Mouse (Mus musculus) E14TG2a.4 (cell line): ENCODE data around the gene Thsd7a.

Source experiments
- H3K27me3 ChIP-seq: 2 replicates; pipeline ENCODE4 v1.6.1; 2014; ENCODE audit warnings: low read length, control low read depth; ENCODE audit not compliant: insufficient read depth
- H3K36me3 ChIP-seq: 2 replicates; pipeline ENCODE4 v1.6.1; 2014; ENCODE audit warnings: low read length, control low read depth; ENCODE audit not compliant: insufficient read depth
- H3K4me1 ChIP-seq: replicated peaks from 2 replicates; pipeline ENCODE4 v1.6.1; 2014; ENCODE audit warnings: low read depth, low read length, control low read depth
- H3K4me3 ChIP-seq: replicated peaks from 2 replicates; pipeline ENCODE4 v1.5.1; 2014; ENCODE audit warnings: mild to moderate bottlenecking, low read length
- H3K9me3 ChIP-seq: 2 replicates; pipeline ENCODE4 v1.6.1; 2014; ENCODE audit warnings: low read length, control low read depth
- CTCF ChIP-seq: conservative IDR thresholded peaks from 2 replicates; pipeline ENCODE4 v1.5.1; 2014; ENCODE audit warnings: low read length
- NANOG ChIP-seq: IDR thresholded peaks from 2 replicates; pipeline ENCODE4 v1.6.1; 2014; ENCODE audit warnings: borderline replicate concordance, low read length, mixed read lengths
- POU5F1 ChIP-seq: IDR thresholded peaks from 2 replicates; pipeline ENCODE4 v1.6.1; 2014; ENCODE audit warnings: low read length, borderline replicate concordance

The Thsd7a gene

GRCm38 (mm10) chr6:12712581-12712980, 36.6 kb downstream of the Thsd7a start:
- TF ChIP-seq POU5F1, result no peak
- TF ChIP-seq CTCF, result no peak
- TF ChIP-seq NANOG, result no peak
- Histone ChIP-seq H3K4me1 (no peaks in the 10 kb centered on the region), H3K36me3 (no peaks in the 10 kb centered on the region), H3K4me3 (no peak overlapping the region), H3K27me3 (no peaks in the 10 kb centered on the region), H3K9me3 (no peaks in the 10 kb centered on the region)

GRCm38 (mm10) chr6:12702925-12703324, 46.3 kb downstream of the Thsd7a start:
- H3K36me3 ChIP-seq, result no peaks in the 10 kb centered on the region
- no peaks in the 10 kb centered on the region for H3K9me3 ChIP-seq
- H3K4me3 ChIP-seq, result no peak overlapping the region
- no peaks in the 10 kb centered on the region; the same call in 1 of the 2 replicates for H3K4me1 ChIP-seq
- H3K27me3 ChIP-seq, result no peaks in the 10 kb centered on the region
- TF ChIP-seq NANOG (no peak), CTCF (no peak), POU5F1 (no peak)

GRCm38 (mm10) chr6:12699089-12699488, 50.1 kb downstream of the Thsd7a start:
- Histone ChIP-seq H3K9me3 (no peaks in the 10 kb centered on the region), H3K4me1 (no peaks in the 10 kb centered on the region), H3K27me3 (no peaks in the 10 kb centered on the region), H3K4me3 (no peak overlapping the region), H3K36me3 (no peaks in the 10 kb centered on the region)
- no peak for TF ChIP-seq NANOG

DNA sequence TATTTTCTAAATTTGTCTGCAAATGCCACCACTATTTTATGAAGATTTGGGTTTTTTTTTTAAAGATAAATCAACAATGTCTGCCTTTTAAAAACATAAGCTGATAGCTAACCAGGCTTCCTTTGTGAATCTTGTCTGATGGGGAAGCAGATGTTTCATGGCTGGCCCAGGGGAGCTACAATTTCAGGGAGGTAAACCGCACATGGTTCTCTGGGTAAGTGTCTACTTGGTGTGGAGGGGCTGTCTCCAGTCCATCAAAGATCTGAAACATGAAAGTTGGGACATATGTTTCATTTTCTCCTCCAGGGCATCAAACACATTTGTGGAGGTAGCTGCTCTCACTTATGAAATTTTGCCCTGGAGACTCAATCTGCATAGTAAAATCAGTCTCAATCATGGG, 55.5 kb downstream of the Thsd7a start:
- no peaks in the 10 kb centered on the region for H3K27me3 ChIP-seq
- TF ChIP-seq CTCF (no peak), POU5F1 (no peak), NANOG (no peak)
- no peaks in the 10 kb centered on the region for H3K4me1 ChIP-seq
- no peaks in the 10 kb centered on the region for H3K36me3 ChIP-seq
- H3K4me3 ChIP-seq, result no peak overlapping the region
- no peaks in the 10 kb centered on the region for H3K9me3 ChIP-seq

DNA sequence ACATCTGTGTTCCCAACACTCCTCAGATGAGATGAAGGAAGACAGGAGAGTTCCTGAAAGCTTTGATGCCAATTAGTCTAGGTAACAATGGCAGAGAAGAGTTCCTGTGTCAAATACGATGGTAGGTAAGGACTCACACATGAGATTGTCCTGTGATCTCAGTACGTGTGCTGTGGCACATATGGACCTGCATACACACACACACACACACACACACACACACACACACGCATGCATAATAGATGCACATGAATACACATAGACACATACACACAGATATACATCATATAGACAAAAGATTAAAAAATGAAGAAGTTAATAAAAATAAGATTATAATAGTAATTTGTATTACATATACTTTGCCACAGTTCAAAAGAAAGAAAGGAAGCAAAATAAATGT, 56.0 kb downstream of the Thsd7a start:
- H3K4me3 ChIP-seq, result no peak overlapping the region
- H3K36me3 ChIP-seq, result no peaks in the 10 kb centered on the region
- no peaks in the 10 kb centered on the region for H3K27me3 ChIP-seq
- no peaks in the 10 kb centered on the region for H3K9me3 ChIP-seq
- TF ChIP-seq CTCF (no peak), NANOG (no peak), POU5F1 (no peak)
- H3K4me1 ChIP-seq, result no peaks in the 10 kb centered on the region

GRCm38 (mm10) chr6:12649633-12650032, 99.6 kb downstream of the Thsd7a start:
- Histone ChIP-seq H3K4me3 (no peak overlapping the region), H3K9me3 (no peaks in the 10 kb centered on the region), H3K4me1 (no peaks in the 10 kb centered on the region), H3K36me3 (no peaks in the 10 kb centered on the region), H3K27me3 (no peaks in the 10 kb centered on the region)
- TF ChIP-seq NANOG, result no peak
- no peak for TF ChIP-seq CTCF
- TF ChIP-seq POU5F1, result no peak

- H3K4me1 ChIP-seq, result no peaks in the 10 kb centered on the region
- H3K4me3 ChIP-seq, result no peak overlapping the region
- no peaks in the 10 kb centered on the region for H3K27me3 ChIP-seq
- H3K9me3 ChIP-seq, result no peaks in the 10 kb centered on the region
- no peaks in the 10 kb centered on the region for H3K36me3 ChIP-seq
- TF ChIP-seq CTCF (no peak), NANOG (no peak), POU5F1 (no peak)
Observed at GRCm38 (mm10) chr6:12628637-12629246, 120.5 kb downstream of the Thsd7a start.

GRCm38 (mm10) chr6:12606638-12607246, 142.5 kb downstream of the Thsd7a start:
- H3K4me1 ChIP-seq, result peaks cover 10% of the 10 kb centered on the region; the same call in 1 of the 2 replicates
- peaks cover 3% of the 10 kb centered on the region; the same call in 1 of the 2 replicates for H3K9me3 ChIP-seq
- TF ChIP-seq NANOG, result no peak
- TF ChIP-seq POU5F1, result no peak
- no peak for TF ChIP-seq CTCF
- no peak overlapping the region for H3K4me3 ChIP-seq
- no peaks in the 10 kb centered on the region for H3K27me3 ChIP-seq
- H3K36me3 ChIP-seq, result no peaks in the 10 kb centered on the region

- Histone ChIP-seq H3K4me1 (peaks cover under 1% of the 10 kb centered on the region; the same call in 1 of the 2 replicates), H3K4me3 (no peak overlapping the region), H3K36me3 (no peaks in the 10 kb centered on the region), H3K27me3 (no peaks in the 10 kb centered on the region), H3K9me3 (no peaks in the 10 kb centered on the region)
- TF ChIP-seq CTCF, result no peak
- TF ChIP-seq POU5F1, result no peak
- no peak for TF ChIP-seq NANOG
Observed at GRCm38 (mm10) chr6:12602927-12603326, 146.3 kb downstream of the Thsd7a start.
